Mouse (Mus musculus) embryonic facial prominence, embryonic 11.5 days (tissue): ENCODE measurements around the gene Ano10. TPM values are rescaled to one million over a fixed set of nuclear protein-coding genes. Genes with fewer than 3 reads are reported as not detected.

ENCODE experiments used
- ATAC-seq: fragments of 200-750 bp; cut with Nextera tagmentation; replicated peaks from 2 replicates; pipeline ENCODE4 v1.8.0; 2017; ENCODE audit warnings: low read depth; ENCODE audit not compliant: insufficient number of reproducible peaks, low FRiP score, low TSS enrichment
- DNase-seq: peaks from one replicate; pipeline ENCODE4 v3.0.0-alpha.2; 2015; ENCODE audit warnings: low spot score
- H3K27ac ChIP-seq: fragments of 300-500 bp; sonication (generic); replicated peaks from 2 replicates; pipeline ENCODE4 v1.5.1; 2014; ENCODE audit warnings: mild to moderate bottlenecking, low read depth, low read length, control low read depth
- H3K27me3 ChIP-seq: fragments of 300-500 bp; sonication (generic); 2 replicates; pipeline ENCODE4 v1.6.1; 2014; ENCODE audit warnings: mild to moderate bottlenecking, low read length, moderate library complexity, mixed read lengths; ENCODE audit not compliant: control insufficient read depth, insufficient read depth
- H3K36me3 ChIP-seq: fragments of 300-500 bp; sonication (generic); replicated peaks from 2 replicates; pipeline ENCODE4 v1.6.1; 2014; ENCODE audit warnings: low read depth, mild to moderate bottlenecking, low read length, moderate library complexity, mixed read lengths; ENCODE audit not compliant: control insufficient read depth, insufficient read depth
- H3K4me1 ChIP-seq: fragments of 300-500 bp; sonication (generic); 2 replicates; pipeline ENCODE4 v1.6.1; 2014; ENCODE audit warnings: low read length, mixed read lengths; ENCODE audit not compliant: control insufficient read depth, insufficient read depth
- H3K4me2 ChIP-seq: fragments of 300-500 bp; sonication (generic); 2 replicates; pipeline ENCODE4 v1.6.1; 2014; ENCODE audit warnings: low read depth, mild to moderate bottlenecking, control low read depth, low read length, moderate library complexity
- H3K4me3 ChIP-seq: fragments of 300-500 bp; sonication (generic); 2 replicates; pipeline ENCODE4 v1.5.1; 2014; ENCODE audit warnings: low read depth, low read length, control low read depth
- H3K9ac ChIP-seq: fragments of 300-500 bp; sonication (generic); replicated peaks from 2 replicates; pipeline ENCODE4 v1.6.1; 2014; ENCODE audit warnings: mild to moderate bottlenecking, control low read depth, low read length
- H3K9me3 ChIP-seq: fragments of 300-500 bp; sonication (generic); replicated peaks from 2 replicates; pipeline ENCODE4 v1.6.1; 2016; ENCODE audit warnings: mild to moderate bottlenecking, low read length, inconsistent platforms, mixed read lengths; ENCODE audit not compliant: control insufficient read depth
- WGBS: fragments of 180-500 bp; shearing (Covaris S2); extraction: QIAGEN DNeasy Blood & Tissue Kit; methylation state at CpG from one replicate; pipeline ENCODE4 v1.1.7; 2014; 5-methylcytosine and 5-hydroxymethylcytosine counted together
- microRNA-seq: library from miRNA; unstranded; fragments of <30 nt; microRNA quantifications from one replicate; pipeline ENCODE4, GENCODE M21; 2016; ENCODE audit warnings: borderline number of aligned reads
- polyA plus RNA-seq: library from polyadenylated mRNA; unstranded; fragments of >200 nt; fragmentation: Nextera tagmentation; extraction: Ambion mirVana; gene quantifications from 2 replicates; pipeline ENCODE4 v1.2.1, GENCODE M21; 2014

Gene Ano10
- polyA plus RNA-seq, 1 experiment from 2014 or later: 35.2 TPM

GRCm38 (mm10) chr9:122135095-122135884 is 158.9 kb downstream of the Ano10 start:
- Histone ChIP-seq H3K9ac (no peak overlapping the region), H3K27me3 (no peaks in the 10 kb centered on the region), H3K36me3 (no peaks in the 10 kb centered on the region), H3K4me1 (no peaks in the 10 kb centered on the region), H3K4me3 (no peak overlapping the region), H3K27ac (no peak overlapping the region), H3K9me3 (no peaks in the 10 kb centered on the region), H3K4me2 (no peak overlapping the region)
- no peak for ATAC-seq
- no peak for DNase-seq
- 68% methylated on average over 1 of the region's 1 CpGs for WGBS

- Histone ChIP-seq H3K4me3 (no peak overlapping the region), H3K9me3 (no peaks in the 10 kb centered on the region), H3K27ac (no peak overlapping the region), H3K9ac (no peak overlapping the region), H3K4me2 (no peak overlapping the region), H3K36me3 (no peaks in the 10 kb centered on the region), H3K27me3 (no peaks in the 10 kb centered on the region), H3K4me1 (no peaks in the 10 kb centered on the region)
- DNase-seq (no peak), ATAC-seq (no peak)
- 71% methylated on average over 7 of the region's 7 CpGs for WGBS
These were observed 162.1 kb downstream of the Ano10 start for GRCm38 (mm10) chr9:122132145-122132544.

GRCm38 (mm10) chr9:122130666-122131065 is 163.6 kb downstream of the Ano10 start:
- Histone ChIP-seq H3K4me2 (no peak overlapping the region), H3K9ac (no peak overlapping the region), H3K27ac (no peak overlapping the region), H3K27me3 (no peaks in the 10 kb centered on the region), H3K4me1 (no peaks in the 10 kb centered on the region), H3K4me3 (no peak overlapping the region), H3K9me3 (no peaks in the 10 kb centered on the region), H3K36me3 (no peaks in the 10 kb centered on the region)
- WGBS: 61% methylated on average over 3 of the region's 3 CpGs
- no peak for DNase-seq
- no peak for ATAC-seq

GRCm38 (mm10) chr9:122128686-122129085 is 165.5 kb downstream of the Ano10 start:
- H3K9me3 ChIP-seq: no peaks in the 10 kb centered on the region
- H3K9ac ChIP-seq: no peak overlapping the region
- DNase-seq: no peak
- no peaks in the 10 kb centered on the region for H3K27me3 ChIP-seq
- no peaks in the 10 kb centered on the region for H3K4me1 ChIP-seq
- H3K4me3 ChIP-seq: no peak overlapping the region
- no peak for ATAC-seq
- no peaks in the 10 kb centered on the region for H3K36me3 ChIP-seq
- WGBS: 73% methylated on average over 5 of the region's 5 CpGs
- no peak overlapping the region for H3K27ac ChIP-seq
- H3K4me2 ChIP-seq: no peak overlapping the region

- Histone ChIP-seq H3K27me3 (no peaks in the 10 kb centered on the region), H3K4me3 (no peak overlapping the region), H3K36me3 (no peaks in the 10 kb centered on the region), H3K4me1 (no peaks in the 10 kb centered on the region), H3K27ac (no peak overlapping the region), H3K4me2 (no peak overlapping the region), H3K9ac (no peak overlapping the region), H3K9me3 (no peaks in the 10 kb centered on the region)
- DNase-seq (no peak), ATAC-seq (no peak)
- WGBS: 64% methylated on average over 3 of the region's 3 CpGs
These were observed 166.9 kb downstream of the Ano10 start for GRCm38 (mm10) chr9:122127271-122127785.

- no peak overlapping the region for H3K27ac ChIP-seq
- H3K4me1 ChIP-seq: no peaks in the 10 kb centered on the region
- H3K9me3 ChIP-seq: no peaks in the 10 kb centered on the region
- H3K4me3 ChIP-seq: no peak overlapping the region
- H3K9ac ChIP-seq: no peak overlapping the region
- no peak overlapping the region for H3K4me2 ChIP-seq
- 96% methylated on average over 7 of the region's 8 CpGs for WGBS
- no peak for ATAC-seq
- no peak for DNase-seq
- H3K36me3 ChIP-seq: no peaks in the 10 kb centered on the region
- H3K27me3 ChIP-seq: no peaks in the 10 kb centered on the region
These were observed 167.4 kb downstream of the Ano10 start for GRCm38 (mm10) chr9:122126790-122127189.

Small RNA genes within 50 kb of the gene (microRNA-seq; reads per million reads assigned to microRNA genes)
- not detected for gene Mir8106

Other genes with a start within 250 kb of the Ano10 start
- 23.2 and 26.3 TPM in 2 replicates for gene Snrk, start 177.2 kb downstream of the Ano10 start, polyA plus RNA-seq
- gene Abhd5, start 57.2 kb upstream of the Ano10 start, polyA plus RNA-seq: 28.9 and 29.2 TPM in 2 replicates